Mouse (Mus musculus): ENCODE measurements around the gene Frat2.

DNA sequence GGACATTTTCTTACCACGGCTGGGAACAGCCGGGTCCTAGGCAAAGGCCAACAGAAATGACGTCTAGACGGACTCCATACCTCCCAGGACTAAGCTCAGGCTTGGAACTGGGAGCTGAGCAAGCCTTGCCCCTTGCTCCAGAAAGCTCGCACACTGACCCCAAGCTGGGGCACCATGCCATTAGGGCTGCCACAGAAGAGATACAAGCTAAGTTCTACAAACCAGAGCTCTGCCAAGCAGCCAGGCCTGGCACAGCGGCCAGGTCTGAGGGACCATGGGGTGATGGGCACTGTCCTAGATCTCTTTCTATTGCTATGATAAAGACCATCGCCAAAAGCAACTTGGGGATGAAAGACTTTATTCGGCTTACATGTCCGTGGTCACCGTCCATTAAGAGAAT, 35.4 kb downstream of the Frat2 start:
- TF ChIP-seq CTCF (IDR thresholded peaks at IDR 0.05; ENCODE audit: extremely low read depth, insufficient read depth, low read length) (no peak), POLR2A (IDR thresholded peaks at IDR 0.05; ENCODE audit: extremely low read depth, insufficient read depth, low read length) (no peak)
